Mouse (Mus musculus): ENCODE measurements around the gene Tnk1. TPM values are rescaled to one million over a fixed set of nuclear protein-coding genes. Genes with fewer than 3 reads are reported as not detected.

The Tnk1 gene
- polyA plus RNA-seq, 1 experiment from 2014 or later, result 1.4 TPM

- 92% methylated on average over 15 of the region's 15 CpGs for WGBS
- ATAC-seq (ENCODE audit: low FRiP score), result no peak
These were observed 8.6 kb downstream of the Tnk1 start for GRCm38 (mm10) chr11:69849884-69850283.

GRCm38 (mm10) chr11:69849128-69849527, 9.4 kb downstream of the Tnk1 start:
- Histone ChIP-seq H3K4me1 (peaks cover 34% of the 10 kb centered on the region), H3K36me3 (peaks cover 46% of the 10 kb centered on the region), H3K9ac (no peak overlapping the region), H3K4me3 (no peak overlapping the region), H3K4me2 (replicated peaks) (no peak overlapping the region), H3K27me3 (no peaks in the 10 kb centered on the region), H3K27ac (no peak overlapping the region), H3K9me3 (replicated peaks) (no peaks in the 10 kb centered on the region)
- WGBS, result 94% methylated on average over 9 of the region's 9 CpGs
- no peak for ATAC-seq (ENCODE audit: low FRiP score)

More at GRCm38 (mm10) chr11:69849884-69850283, 8.6 kb downstream of the Tnk1 start:
- no peak overlapping the region for H3K9ac ChIP-seq
- H3K36me3 ChIP-seq, result peaks cover 46% of the 10 kb centered on the region
- no peak overlapping the region for H3K27ac ChIP-seq
- no peaks in the 10 kb centered on the region for H3K9me3 ChIP-seq (replicated peaks)
- no peak overlapping the region for H3K4me3 ChIP-seq
- peaks cover 34% of the 10 kb centered on the region for H3K4me1 ChIP-seq
- no peaks in the 10 kb centered on the region for H3K27me3 ChIP-seq
- H3K4me2 ChIP-seq (replicated peaks), result no peak overlapping the region

- H3K4me3 ChIP-seq, result peak overlapping the region; percentile 71
- peak overlapping the region; percentile 77 for H3K4me2 ChIP-seq (replicated peaks)
- 98% methylated on average over 6 of the region's 6 CpGs for WGBS
- H3K36me3 ChIP-seq, result peaks cover 46% of the 10 kb centered on the region
- no peak overlapping the region; the same call in 1 of the 2 replicates for H3K9ac ChIP-seq
- H3K9me3 ChIP-seq (replicated peaks), result no peaks in the 10 kb centered on the region
- no peak for ATAC-seq (ENCODE audit: low FRiP score)
- H3K4me1 ChIP-seq, result peaks cover 32% of the 10 kb centered on the region
- 0 out of 2 replicates have a peak overlapping the region, but pooled peaks have one; percentile 97 for H3K27ac ChIP-seq
- no peaks in the 10 kb centered on the region for H3K27me3 ChIP-seq
These were observed 10.5 kb downstream of the Tnk1 start for GRCm38 (mm10) chr11:69848021-69848420.

- Histone ChIP-seq H3K27me3 (no peaks in the 10 kb centered on the region), H3K9me3 (replicated peaks) (no peaks in the 10 kb centered on the region), H3K27ac (peak overlapping the region; percentile 97), H3K36me3 (peaks cover 40% of the 10 kb centered on the region), H3K4me3 (peak overlapping the region; percentile 71), H3K9ac (peak overlapping the region; percentile 86), H3K4me1 (peaks cover 29% of the 10 kb centered on the region), H3K4me2 (replicated peaks) (peak overlapping the region; percentile 77)
- ATAC-seq (ENCODE audit: low FRiP score), result peak; percentile 52
- 12% methylated on average over 36 of the region's 37 CpGs for whole genome bisulfite sequencing
These were observed 11.5 kb downstream of the Tnk1 start for GRCm38 (mm10) chr11:69846738-69847688.

GRCm38 (mm10) chr11:69846198-69846680, 12.3 kb downstream of the Tnk1 start, which contains the start of gene Plscr3:
Gene Plscr3, plus strand, starts transcription at chr11:69846376.
- Histone ChIP-seq H3K9me3 (replicated peaks) (no peaks in the 10 kb centered on the region), H3K27me3 (no peaks in the 10 kb centered on the region), H3K36me3 (peaks cover 33% of the 10 kb centered on the region), H3K27ac (peak within 1 kb of the TSS; percentile 97), H3K4me1 (peaks cover 29% of the 10 kb centered on the region), H3K4me2 (replicated peaks) (peak within 1 kb of the TSS; percentile 77), H3K4me3 (peak within 1 kb of the TSS; percentile 71), H3K9ac (peak within 1 kb of the TSS; percentile 86)
- WGBS, result under 1% methylated on average over 37 of the region's 38 CpGs
- ATAC-seq (ENCODE audit: low FRiP score), result peak; percentile 88

- Histone ChIP-seq H3K4me1 (peaks cover 35% of the 10 kb centered on the region), H3K27me3 (peaks cover 3% of the 10 kb centered on the region; the same call in 1 of the 2 replicates), H3K9me3 (replicated peaks) (no peaks in the 10 kb centered on the region), H3K36me3 (0 out of 2 replicates have a peak, but pooled peaks cover 2% of the 10 kb centered on the region), H3K9ac (peak overlapping the region; percentile 73), H3K4me2 (replicated peaks) (peak overlapping the region; percentile 97), H3K4me3 (peak overlapping the region; percentile 88), H3K27ac (peak overlapping the region; percentile 97)
- ATAC-seq (ENCODE audit: low FRiP score), result 0 out of 2 replicates have a peak, but pooled peaks have one; percentile 1
- WGBS, result 4% methylated on average over 7 of the region's 7 CpGs
These were observed 19.8 kb downstream of the Tnk1 start for GRCm38 (mm10) chr11:69838714-69839104.

- WGBS, result under 1% methylated on average over 34 of the region's 34 CpGs
- Histone ChIP-seq H3K27me3 (peaks cover 9% of the 10 kb centered on the region; the same call in 1 of the 2 replicates), H3K9me3 (replicated peaks) (no peaks in the 10 kb centered on the region), H3K4me2 (replicated peaks) (peak within 1 kb of the TSS; percentile 97), H3K36me3 (peaks cover 8% of the 10 kb centered on the region; the same call in 1 of the 2 replicates), H3K9ac (peak within 1 kb of the TSS; percentile 98), H3K4me1 (peaks cover 38% of the 10 kb centered on the region), H3K27ac (peak within 1 kb of the TSS; percentile 97), H3K4me3 (peak within 1 kb of the TSS; percentile 88)
- peak; percentile 89 for ATAC-seq (ENCODE audit: low FRiP score)
These were observed 20.4 kb downstream of the Tnk1 start, which contains the start of gene Tmem256 for GRCm38 (mm10) chr11:69837952-69838713. Gene Tmem256, plus strand, starts transcription at chr11:69838514.

- peak; percentile 68; the same call in 1 of the 2 replicates for ATAC-seq (ENCODE audit: low FRiP score)
These were observed 21.0 kb downstream of the Tnk1 start, which contains the start of gene Nlgn2 for GRCm38 (mm10) chr11:69837604-69837951. Gene Nlgn2, minus strand, starts transcription at chr11:69837784.

GRCm38 (mm10) chr11:69836703-69837576, 21.6 kb downstream of the Tnk1 start:
- WGBS, result 2% methylated on average over 38 of the region's 52 CpGs
- Histone ChIP-seq H3K9me3 (replicated peaks) (no peaks in the 10 kb centered on the region), H3K4me2 (replicated peaks) (peak overlapping the region; percentile 97), H3K9ac (peak overlapping the region; percentile 98), H3K4me3 (peak overlapping the region; percentile 88), H3K27ac (peak overlapping the region; percentile 97), H3K4me1 (peaks cover 40% of the 10 kb centered on the region), H3K27me3 (peaks cover 12% of the 10 kb centered on the region; the same call in 1 of the 2 replicates), H3K36me3 (peaks cover 20% of the 10 kb centered on the region)
- peak; percentile 12 for ATAC-seq (ENCODE audit: low FRiP score)

More at GRCm38 (mm10) chr11:69837604-69837951, 21.0 kb downstream of the Tnk1 start, which contains the start of gene Nlgn2:
- H3K36me3 ChIP-seq, result peaks cover 14% of the 10 kb centered on the region
- H3K4me2 ChIP-seq (replicated peaks), result peak within 1 kb of the TSS; percentile 97
- H3K27me3 ChIP-seq, result peaks cover 12% of the 10 kb centered on the region; the same call in 1 of the 2 replicates
- no peaks in the 10 kb centered on the region for H3K9me3 ChIP-seq (replicated peaks)
- peaks cover 40% of the 10 kb centered on the region for H3K4me1 ChIP-seq
- under 1% methylated on average over 32 of the region's 32 CpGs for WGBS
- H3K27ac ChIP-seq, result peak within 1 kb of the TSS; percentile 97
- H3K9ac ChIP-seq, result peak within 1 kb of the TSS; percentile 98
- H3K4me3 ChIP-seq, result peak within 1 kb of the TSS; percentile 88

GRCm38 (mm10) chr11:69835966-69836335, 22.6 kb downstream of the Tnk1 start:
- no peak for ATAC-seq (ENCODE audit: low FRiP score)
- peaks cover 12% of the 10 kb centered on the region; the same call in 1 of the 2 replicates for H3K27me3 ChIP-seq
- peak overlapping the region; percentile 97 for H3K4me2 ChIP-seq (replicated peaks)
- peak overlapping the region; percentile 88 for H3K4me3 ChIP-seq
- H3K9me3 ChIP-seq (replicated peaks), result no peaks in the 10 kb centered on the region
- peak overlapping the region; percentile 97 for H3K27ac ChIP-seq
- H3K9ac ChIP-seq, result peak overlapping the region; percentile 98
- H3K36me3 ChIP-seq, result peaks cover 30% of the 10 kb centered on the region
- H3K4me1 ChIP-seq, result peaks cover 44% of the 10 kb centered on the region
- WGBS, result 2% methylated on average over 4 of the region's 4 CpGs
